Mouse (Mus musculus) bone marrow macrophage, adult 2 months (primary cell): ENCODE data around the gene Fxr2. TPM values are rescaled to one million over a fixed set of nuclear protein-coding genes. Genes with fewer than 3 reads are reported as not detected.

ENCODE experiments used
- H3K27ac ChIP-seq: 2 replicates; pipeline ENCODE4 v1.5.1; 2012; ENCODE audit warnings: low read depth, low read length; ENCODE audit not compliant: insufficient read depth
- H3K4me1 ChIP-seq: 2 replicates; pipeline ENCODE4 v1.6.1; 2012; ENCODE audit warnings: low read length; ENCODE audit not compliant: control insufficient read depth, insufficient read depth
- H3K4me3 ChIP-seq: 2 replicates; pipeline ENCODE4 v1.5.1; 2012; ENCODE audit warnings: mild to moderate bottlenecking, low read length, moderate library complexity; ENCODE audit not compliant: insufficient read depth
- CTCF ChIP-seq: IDR thresholded peaks from 2 replicates; pipeline ENCODE4 v1.5.1; 2012; ENCODE audit warnings: low read depth, mild to moderate bottlenecking, low read length, moderate library complexity
- POLR2A ChIP-seq: IDR thresholded peaks from 2 replicates; pipeline ENCODE4 v1.6.1; 2012; ENCODE audit warnings: mild to moderate bottlenecking, low read depth, low read length, borderline replicate concordance
- polyA plus RNA-seq: library from polyadenylated mRNA; stranded (reverse); fragments of >200 nt; gene quantifications from 2 replicates; pipeline ENCODE4 v1.2.4, GENCODE M21; 2012; ENCODE audit not compliant: missing spikeins, insufficient read depth, insufficient read length

The Fxr2 gene
- polyA plus RNA-seq, 1 experiment, result 54.1 TPM

DNA sequence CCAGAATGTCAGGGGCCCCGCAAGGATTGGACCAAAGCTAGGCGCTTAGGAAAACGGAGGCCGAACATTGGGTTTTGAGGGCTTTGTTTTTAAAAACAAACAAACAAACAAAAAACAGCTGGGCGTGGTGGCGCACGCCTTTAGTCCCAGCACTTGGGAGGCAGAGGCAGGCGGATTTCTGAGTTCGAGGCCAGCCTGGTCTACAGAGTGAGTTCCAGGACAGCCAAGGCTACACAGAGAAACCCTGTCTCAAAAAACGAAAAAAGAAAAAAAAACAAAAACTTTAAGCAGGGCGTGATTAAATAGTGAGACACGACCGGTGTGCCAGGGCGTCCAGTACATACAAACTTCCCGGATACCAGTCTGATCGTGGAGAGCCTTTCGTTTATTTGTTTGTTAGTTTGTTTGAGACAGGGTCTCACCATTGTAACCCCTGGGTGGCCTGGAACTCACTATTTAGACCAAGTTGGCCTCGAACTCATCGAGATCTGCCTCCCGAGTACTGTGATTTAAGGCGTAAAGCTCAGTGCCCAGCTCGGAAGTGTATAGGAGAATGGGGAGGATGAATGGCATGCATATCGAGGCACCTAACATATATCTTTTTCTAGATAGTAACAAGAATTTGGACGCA lies 49.5 kb downstream of the Fxr2 start:
- TF ChIP-seq CTCF (no peak), POLR2A (no peak)
- H3K27ac ChIP-seq, result peak overlapping the region; percentile 62

DNA sequence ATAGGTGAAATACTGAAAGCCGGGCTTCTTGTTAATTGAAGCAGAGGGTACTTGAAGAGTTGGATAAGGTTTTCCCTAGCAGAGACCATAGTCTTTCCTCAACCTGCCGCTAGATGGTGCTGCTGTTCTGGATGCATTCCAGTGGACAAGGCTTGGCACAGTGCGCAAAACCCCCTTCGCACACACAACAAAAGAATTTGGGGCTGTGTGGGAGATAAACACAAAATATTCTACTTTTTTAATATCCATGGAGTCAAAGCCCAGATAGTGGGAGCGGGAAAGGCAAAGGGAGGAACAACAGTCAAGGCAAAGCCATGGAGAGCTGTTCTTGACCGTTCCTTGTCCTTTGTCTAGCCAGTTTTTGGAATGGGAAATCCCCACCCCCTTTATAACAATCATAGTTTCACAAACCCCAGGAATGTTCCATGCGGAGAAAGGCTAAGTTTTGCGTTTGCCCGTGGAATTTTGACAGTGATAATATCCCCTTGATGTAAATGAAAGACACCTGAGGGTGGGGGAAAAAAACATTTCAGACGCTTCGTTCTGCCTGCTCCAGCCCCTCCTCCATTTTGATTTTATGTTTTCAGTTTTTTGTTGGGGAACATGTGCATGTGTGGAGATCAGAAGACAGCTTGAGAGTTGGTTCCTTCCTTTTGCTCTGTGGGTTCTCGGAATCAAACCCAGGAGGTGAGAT lies 50.2 kb downstream of the Fxr2 start:
- TF ChIP-seq POLR2A (no peak), CTCF (peak; percentile 72)
- H3K4me1 ChIP-seq, result peaks cover 54% of the 10 kb centered on the region
- H3K4me3 ChIP-seq, result no peak overlapping the region
- no peak overlapping the region for H3K27ac ChIP-seq

More for the DNA sequence above, 49.5 kb downstream of the Fxr2 start:
- Histone ChIP-seq H3K4me3 (peak overlapping the region; percentile 79), H3K4me1 (peaks cover 57% of the 10 kb centered on the region)

DNA sequence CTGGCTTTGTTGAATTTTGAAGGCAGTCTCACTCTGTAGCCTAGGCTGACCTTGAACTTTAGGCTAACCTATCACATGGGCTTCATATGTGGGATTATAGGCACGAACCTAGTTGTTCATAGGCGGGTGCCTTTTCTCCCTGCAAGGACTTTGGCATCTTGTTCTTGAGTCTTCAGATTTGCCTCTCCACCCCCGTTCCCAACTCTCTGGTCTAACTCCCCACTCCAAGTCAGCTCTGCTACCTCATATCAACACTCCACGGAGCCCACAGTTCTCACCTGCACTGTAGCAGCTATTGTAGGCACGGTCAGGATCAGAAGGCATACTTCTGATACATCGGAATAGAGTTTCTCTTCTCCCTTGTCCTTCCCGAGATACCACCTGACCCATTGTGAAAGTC lies 50.8 kb downstream of the Fxr2 start:
- H3K4me1 ChIP-seq, result peaks cover 52% of the 10 kb centered on the region
- no peak overlapping the region for H3K27ac ChIP-seq
- no peak overlapping the region for H3K4me3 ChIP-seq
- no peak for TF ChIP-seq POLR2A
- no peak for TF ChIP-seq CTCF

DNA sequence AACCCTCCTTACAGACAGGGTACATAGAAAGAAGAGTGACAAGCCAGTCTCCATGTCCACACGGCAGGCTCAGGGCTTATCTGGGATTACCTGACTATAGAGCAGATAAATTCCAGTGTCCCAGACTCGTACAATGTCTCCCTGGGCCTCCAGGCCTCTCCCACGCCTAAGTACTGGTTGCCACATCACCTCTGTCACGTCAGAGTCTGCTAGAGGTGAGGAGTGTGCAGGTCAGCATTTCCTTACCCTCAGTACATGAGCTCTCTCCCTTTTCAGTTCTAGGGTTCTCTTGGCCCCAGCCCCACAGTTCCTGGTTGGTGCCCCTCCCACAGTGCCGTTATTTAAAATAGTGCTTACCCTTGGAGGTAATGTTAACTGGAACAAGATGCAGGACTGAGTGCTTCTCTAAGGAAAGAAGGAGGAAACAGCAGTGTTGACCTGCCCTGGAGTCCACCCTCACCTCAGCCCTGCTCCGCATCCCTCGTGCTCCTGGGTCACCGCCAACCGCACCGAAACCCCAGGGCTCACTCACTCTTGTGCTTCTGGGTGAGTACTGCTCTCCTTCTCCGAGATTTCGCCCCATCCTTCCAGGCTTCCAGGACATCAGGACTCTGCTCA lies 51.4 kb downstream of the Fxr2 start:
- Histone ChIP-seq H3K4me1 (peaks cover 52% of the 10 kb centered on the region), H3K4me3 (no peak overlapping the region), H3K27ac (no peak overlapping the region)
- TF ChIP-seq CTCF, result no peak
- TF ChIP-seq POLR2A, result no peak

DNA sequence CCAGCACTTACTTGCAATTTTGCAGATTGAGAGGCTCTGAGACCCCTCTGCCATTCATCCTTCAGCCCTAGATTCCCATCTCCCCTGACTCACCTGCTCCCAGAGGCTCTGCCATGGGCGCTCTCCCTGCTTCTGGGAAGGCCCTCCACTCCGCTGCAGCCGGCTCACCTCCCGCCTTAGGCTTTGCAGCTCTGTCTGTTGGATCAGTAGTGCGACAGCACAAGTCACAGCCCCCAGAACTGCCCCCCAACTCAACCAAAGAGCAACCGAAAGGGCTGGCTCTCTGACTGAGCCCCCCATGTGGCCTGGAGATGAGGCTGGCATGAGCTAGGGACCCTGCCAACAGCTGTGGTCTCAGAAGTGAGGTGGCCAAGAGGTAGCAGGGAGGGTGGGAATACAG lies 52.1 kb downstream of the Fxr2 start:
- TF ChIP-seq CTCF (no peak), POLR2A (no peak)
- peak overlapping the region; percentile 94 for H3K27ac ChIP-seq
- H3K4me3 ChIP-seq, result peak overlapping the region; percentile 30
- peaks cover 55% of the 10 kb centered on the region for H3K4me1 ChIP-seq

GRCm38 (mm10) chr11:69685526-69686148 lies 52.8 kb downstream of the Fxr2 start, which contains the start of gene Tnfsf13:
Gene Tnfsf13 (minus strand): TSS chr11:69685784.
- H3K4me3 ChIP-seq, result peak within 1 kb of the TSS; percentile 31
- H3K4me1 ChIP-seq, result peaks cover 55% of the 10 kb centered on the region
- TF ChIP-seq CTCF (no peak), POLR2A (no peak)
- peak within 1 kb of the TSS; percentile 94 for H3K27ac ChIP-seq

- Histone ChIP-seq H3K4me3 (no peak overlapping the region), H3K27ac (peak overlapping the region; percentile 94), H3K4me1 (peaks cover 61% of the 10 kb centered on the region)
- TF ChIP-seq POLR2A (no peak), CTCF (no peak)
Observed at GRCm38 (mm10) chr11:69686377-69686776, 53.6 kb downstream of the Fxr2 start.

GRCm38 (mm10) chr11:69687061-69687460 lies 54.3 kb downstream of the Fxr2 start:
- H3K4me1 ChIP-seq, result peaks cover 67% of the 10 kb centered on the region

GRCm38 (mm10) chr11:69689891-69690290 lies 57.1 kb downstream of the Fxr2 start:
- Histone ChIP-seq H3K27ac (peak overlapping the region; percentile 84), H3K4me1 (peaks cover 67% of the 10 kb centered on the region), H3K4me3 (no peak overlapping the region)
- 0 out of 2 replicates have a peak, but pooled peaks have one; percentile 5 for TF ChIP-seq POLR2A
- no peak for TF ChIP-seq CTCF

More at GRCm38 (mm10) chr11:69687061-69687460, 54.3 kb downstream of the Fxr2 start:
- no peak overlapping the region for H3K27ac ChIP-seq
- H3K4me3 ChIP-seq, result no peak overlapping the region
- TF ChIP-seq CTCF, result no peak
- TF ChIP-seq POLR2A, result no peak

GRCm38 (mm10) chr11:69692196-69692811 lies 59.5 kb downstream of the Fxr2 start:
- H3K4me1 ChIP-seq, result peaks cover 54% of the 10 kb centered on the region
- TF ChIP-seq CTCF (no peak), POLR2A (no peak)
- H3K4me3 ChIP-seq, result no peak overlapping the region
- H3K27ac ChIP-seq, result peak overlapping the region; percentile 74
